Mouse (Mus musculus) liver (tissue): Measurements from ENCODE around the gene Mbd3.

ENCODE experiments used
- DNase-seq: peaks from one replicate; pipeline ENCODE4 v3.0.0-alpha.2; 2020; ENCODE audit warnings: mixed read lengths

The Mbd3 gene

GRCm38 (mm10) chr10:80399191-80399972 lies at the start of gene Mbd3:
Mbd3 (minus strand) TSS chr10:80399550.
- peak; percentile 100 for DNase-seq

DNA sequence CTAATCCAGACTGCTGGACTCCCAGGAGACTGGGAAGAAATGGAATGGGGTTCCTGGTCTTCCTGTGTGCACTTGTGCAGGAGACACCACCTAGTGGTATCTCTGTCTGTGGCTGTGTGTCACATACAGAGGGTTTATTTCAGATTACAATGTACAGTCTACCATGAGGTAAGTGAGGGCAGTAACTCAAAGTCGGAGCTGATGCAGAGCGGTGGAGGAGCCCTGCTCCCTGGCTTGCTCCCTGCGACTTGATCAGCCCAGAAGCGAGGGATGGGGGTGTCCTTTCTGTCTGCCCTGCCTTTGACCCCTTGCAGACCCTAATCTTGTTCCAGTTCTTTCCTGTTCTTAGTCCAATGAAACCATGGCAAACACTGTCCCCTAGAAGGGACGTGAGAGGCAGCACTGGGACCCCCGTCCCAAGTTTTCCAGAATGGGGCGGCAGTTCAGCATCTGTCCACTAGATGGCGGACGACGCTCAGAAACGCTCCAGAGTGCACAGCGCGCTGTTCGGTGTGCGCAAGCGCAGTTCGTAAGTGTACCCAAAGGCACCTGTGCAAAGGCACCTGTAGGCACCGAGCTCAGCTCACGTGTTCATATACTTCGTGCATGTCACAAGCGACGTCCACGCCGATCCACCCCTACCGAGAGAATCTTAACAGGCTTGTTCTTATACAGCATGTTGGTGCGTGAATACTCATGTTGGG lies 46.7 kb upstream of the Mbd3 start:
- peak; percentile 83 for DNase-seq

DNA sequence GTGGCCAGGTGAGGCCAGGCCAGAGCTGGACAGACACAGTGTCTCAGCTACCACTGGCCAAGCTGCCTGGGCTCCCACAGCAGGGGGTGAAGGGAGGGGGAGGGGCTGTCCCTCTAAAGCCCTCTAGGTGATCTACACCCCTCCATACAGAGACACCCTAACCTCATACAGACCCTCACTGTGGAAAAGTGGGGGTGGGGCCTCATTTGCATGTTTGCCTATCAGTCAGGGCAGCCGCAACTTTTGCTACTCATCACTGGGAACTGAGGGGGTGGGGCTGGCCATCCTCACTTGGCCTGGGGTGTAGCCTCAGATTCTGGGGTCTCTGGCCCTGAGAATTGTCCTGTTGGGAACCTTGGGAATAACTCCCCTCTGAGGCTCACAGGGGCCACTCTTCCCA lies 45.7 kb upstream of the Mbd3 start:
- DNase-seq: no peak

GRCm38 (mm10) chr10:80444339-80445045 lies 45.1 kb upstream of the Mbd3 start:
- DNase-seq: peak; percentile 31

DNA sequence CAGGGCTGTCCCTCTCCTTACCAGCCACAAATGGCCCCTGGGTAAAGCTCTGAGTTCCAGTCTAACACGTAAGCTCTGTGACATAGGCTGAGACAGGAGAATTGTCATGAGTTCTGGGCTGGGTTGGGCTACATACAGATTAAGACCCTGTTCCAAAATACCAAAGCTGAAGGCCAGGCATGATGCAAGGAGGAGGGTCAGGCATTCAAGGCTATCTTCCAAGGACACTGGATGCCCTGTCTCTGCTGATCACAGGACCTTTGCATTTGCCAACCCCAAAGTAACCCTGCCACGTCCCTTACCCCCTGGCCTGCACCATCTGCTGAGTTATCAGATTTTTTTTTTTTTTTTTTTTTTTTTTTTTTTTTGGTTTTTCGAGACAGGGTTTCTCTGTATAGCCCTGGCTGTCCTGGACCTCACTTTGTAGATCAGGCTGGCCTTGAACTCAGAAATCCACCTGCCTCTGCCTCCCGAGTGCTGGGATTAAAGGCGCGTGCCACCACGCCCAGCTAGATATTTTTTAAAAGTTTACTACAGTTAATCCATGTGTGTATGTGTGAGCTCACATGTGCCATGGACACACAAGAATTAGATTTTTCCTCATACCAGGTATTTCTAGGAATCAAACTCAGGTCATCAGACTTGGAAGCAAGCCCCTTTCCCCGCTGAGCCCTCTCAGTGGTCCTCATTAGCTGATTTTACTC lies 44.4 kb upstream of the Mbd3 start:
- DNase-seq: no peak

- no peak for DNase-seq
Observed at GRCm38 (mm10) chr10:80442989-80443388, 43.6 kb upstream of the Mbd3 start.

GRCm38 (mm10) chr10:80441598-80441997 lies 42.2 kb upstream of the Mbd3 start:
- DNase-seq: no peak

DNA sequence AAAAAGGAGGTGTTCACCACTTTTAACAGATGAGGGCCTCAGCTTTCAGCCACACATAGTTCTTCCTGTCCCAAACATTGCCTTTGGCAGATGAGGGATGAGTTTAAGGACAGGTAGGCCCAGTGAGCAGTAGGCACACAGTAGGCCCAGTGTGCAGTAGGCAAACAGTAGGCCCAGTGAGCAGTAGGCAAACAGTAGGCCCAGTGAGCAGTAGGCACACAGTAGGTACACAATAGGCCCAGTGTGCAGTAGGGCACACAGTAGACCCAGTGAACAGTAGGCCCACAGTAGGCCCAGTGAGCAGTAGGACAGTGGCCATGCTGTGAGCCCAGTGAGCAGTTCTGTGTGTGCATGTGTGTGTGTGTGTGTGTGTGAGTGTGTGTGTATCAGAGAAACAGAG lies 40.7 kb upstream of the Mbd3 start:
- no peak for DNase-seq

DNA sequence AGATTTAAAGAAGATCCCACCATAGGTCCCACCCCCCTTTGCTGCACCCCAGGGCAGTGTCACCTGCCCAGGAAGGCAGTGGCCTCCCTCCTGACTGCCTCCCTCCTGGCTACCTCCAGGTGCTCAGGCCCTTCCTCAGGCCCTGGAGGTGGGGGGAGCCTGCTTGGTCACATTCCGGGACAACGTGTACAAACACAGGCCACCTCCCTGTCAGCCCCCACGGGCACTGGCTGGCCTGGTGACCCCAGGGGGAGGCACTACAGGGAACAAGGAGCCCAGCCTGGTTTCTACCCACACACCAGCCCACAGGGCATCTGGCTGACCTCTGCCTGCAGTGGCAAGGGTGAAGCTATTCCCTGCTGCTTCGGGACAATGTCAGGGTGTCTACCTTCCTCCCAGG lies 38.6 kb upstream of the Mbd3 start:
- no peak for DNase-seq

DNA sequence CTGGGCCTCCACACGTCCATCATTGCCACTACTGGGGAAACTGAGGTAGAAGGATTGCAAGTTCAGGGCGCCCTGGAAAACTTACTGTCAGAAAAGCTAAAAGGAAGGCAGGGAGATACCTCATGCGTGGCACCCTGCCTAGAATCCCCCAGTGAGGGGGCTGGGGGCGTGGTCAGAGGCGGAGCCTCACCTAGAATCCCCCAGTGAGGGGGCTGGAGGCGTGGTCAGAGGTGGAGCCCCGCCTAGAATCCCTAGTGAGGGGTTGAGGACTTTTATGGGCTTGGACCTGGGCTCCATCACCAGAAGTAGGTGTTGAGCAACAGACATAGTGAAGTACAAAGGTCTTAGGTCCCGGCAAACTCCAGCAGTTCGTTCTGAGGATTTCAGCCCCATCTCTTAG lies 36.9 kb upstream of the Mbd3 start:
- DNase-seq: peak; percentile 78

DNA sequence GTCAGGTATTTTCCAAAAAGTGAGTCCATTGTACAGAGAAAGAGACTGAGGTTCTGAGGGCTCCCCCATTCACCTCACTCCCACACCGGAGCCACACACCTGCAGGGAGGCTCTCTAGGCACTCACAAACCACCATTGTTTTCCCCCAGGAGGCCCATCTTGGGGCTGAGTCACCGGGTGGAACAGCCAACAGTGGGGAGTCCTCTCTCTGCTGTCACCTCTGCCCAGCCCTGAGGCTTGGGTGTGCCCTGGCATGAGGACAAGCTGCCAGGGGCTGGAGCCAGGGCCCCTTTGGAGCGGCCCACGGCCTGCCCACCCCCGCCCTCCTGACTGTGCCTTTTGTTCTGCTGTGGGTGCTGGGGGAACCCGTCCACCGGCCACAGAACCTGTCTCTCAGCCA lies 36.4 kb upstream of the Mbd3 start:
- peak; percentile 78 for DNase-seq

GRCm38 (mm10) chr10:80434823-80435222 lies 35.5 kb upstream of the Mbd3 start:
- DNase-seq: no peak

GRCm38 (mm10) chr10:80434233-80434592 lies 34.9 kb upstream of the Mbd3 start:
- no peak for DNase-seq

DNA sequence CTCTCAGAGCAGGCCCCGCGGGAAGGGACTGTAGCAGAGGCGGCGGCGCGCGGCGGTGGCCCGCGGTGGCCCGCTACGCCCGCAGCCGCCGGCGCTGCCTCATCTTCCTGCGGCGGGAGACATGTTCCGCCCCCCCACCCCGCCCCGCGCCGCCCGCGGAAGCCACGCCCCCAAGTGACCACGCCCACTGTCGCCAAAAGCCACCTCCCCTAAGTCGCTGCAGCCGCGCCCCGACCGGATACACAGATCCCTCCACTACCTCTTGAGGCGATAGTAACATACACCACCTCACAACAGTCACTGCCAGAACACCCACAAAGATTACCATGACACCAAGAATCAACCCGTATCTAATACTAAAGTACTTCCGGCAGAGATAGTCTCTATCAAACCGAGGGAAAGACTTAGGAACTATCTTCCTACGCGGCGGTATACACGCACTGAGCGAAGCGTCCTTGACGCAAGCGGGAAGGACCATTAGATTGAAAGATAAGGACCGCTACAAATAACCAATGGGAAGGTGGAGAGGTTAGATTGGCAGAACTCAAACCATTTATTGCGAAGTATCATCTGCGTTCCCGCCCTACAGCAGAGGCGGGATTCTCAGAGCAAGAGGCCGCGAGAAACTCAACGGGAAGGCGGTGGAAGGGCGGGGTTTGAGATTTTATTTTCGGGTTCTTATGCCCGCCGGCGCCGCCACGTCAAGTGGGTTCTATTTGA lies 34.3 kb upstream of the Mbd3 start, which contains the start of gene Tcf3:
TSS of gene Tcf3 (minus strand) at position 135 of the 720 bp plus-strand sequence.
- DNase-seq: peak; percentile 96

GRCm38 (mm10) chr10:80432936-80433512 lies 33.7 kb upstream of the Mbd3 start:
- DNase-seq: peak; percentile 46

- DNase-seq: no peak
Observed at GRCm38 (mm10) chr10:80432387-80432785, 33.0 kb upstream of the Mbd3 start.

DNA sequence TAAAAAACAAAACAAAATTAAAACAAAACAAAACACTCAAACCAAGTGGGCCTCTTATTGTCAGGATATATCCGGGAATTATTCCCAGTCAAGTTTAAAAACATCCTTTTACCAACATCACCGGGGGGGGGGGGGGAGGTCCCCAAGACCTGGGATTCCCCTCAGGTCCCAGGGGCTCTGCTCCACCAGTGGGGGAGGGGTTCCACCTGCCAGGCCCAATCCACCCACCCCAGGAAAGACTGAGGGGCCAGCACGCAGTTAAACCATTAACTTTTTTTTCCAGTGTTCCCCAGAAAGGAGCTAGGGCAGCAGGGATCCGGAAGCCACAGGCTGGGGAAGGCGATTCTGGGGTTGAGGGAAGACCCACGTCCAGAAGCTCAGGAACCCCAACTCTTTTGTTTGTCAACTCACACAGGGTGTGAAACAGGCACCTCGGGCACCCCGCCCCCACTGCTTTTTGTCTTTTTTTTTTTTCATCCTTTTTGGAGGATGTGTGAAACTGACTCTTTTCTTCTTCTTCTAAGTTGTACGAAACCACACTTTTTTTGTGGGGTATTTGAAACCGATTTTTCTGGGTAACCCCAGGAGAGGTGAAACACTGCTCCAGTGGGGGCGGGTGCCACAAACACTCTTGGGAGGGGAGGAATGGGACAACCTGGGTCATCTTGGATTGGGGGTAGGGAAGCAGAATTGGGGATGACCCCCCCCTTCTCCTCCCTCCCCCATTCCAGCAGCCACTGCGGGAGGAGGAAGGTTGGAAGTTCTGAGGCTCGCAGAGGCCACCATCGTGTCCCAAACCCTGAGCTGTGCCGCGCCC lies 32.4 kb upstream of the Mbd3 start:
- DNase-seq: no peak

- DNase-seq: no peak
Observed at GRCm38 (mm10) chr10:80430375-80430980, 31.1 kb upstream of the Mbd3 start.

GRCm38 (mm10) chr10:80429800-80430199 lies 30.4 kb upstream of the Mbd3 start:
- DNase-seq: no peak

GRCm38 (mm10) chr10:80425041-80425440 lies 25.7 kb upstream of the Mbd3 start:
- DNase-seq: no peak

GRCm38 (mm10) chr10:80423562-80423961 lies 24.2 kb upstream of the Mbd3 start:
- peak; percentile 98 for DNase-seq
